Mouse (Mus musculus) embryo, embryonic 9.5 days (tissue): ENCODE measurements around the gene Ip6k1.

Experiments used
- DNase-seq: peaks from one replicate; pipeline ENCODE4 v3.0.0-alpha.2; 2017; ENCODE audit errors: extremely low spot score

The Ip6k1 gene

DNA sequence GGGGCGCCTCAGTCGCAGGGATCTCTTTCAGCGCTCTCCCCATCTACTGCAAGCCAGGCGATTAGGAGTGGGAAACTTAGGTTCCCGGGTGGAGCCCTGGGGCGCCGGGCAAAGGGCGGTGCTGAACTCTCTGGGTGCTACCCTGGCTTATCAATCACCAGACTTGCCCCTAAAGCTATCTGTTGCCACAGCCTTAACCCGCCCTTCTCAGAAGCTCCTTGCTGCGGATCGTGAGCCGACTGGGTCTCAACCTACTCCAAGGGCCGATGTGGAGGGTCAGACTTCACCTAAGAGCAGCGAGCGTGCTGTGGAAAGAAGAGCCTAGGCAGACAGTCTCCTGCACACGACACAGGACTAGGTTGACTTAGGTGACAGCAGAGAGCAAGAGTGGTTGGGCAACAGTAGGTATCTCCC lies 92.7 kb downstream of the Ip6k1 start:
- peak; percentile 66 for DNase-seq

DNA sequence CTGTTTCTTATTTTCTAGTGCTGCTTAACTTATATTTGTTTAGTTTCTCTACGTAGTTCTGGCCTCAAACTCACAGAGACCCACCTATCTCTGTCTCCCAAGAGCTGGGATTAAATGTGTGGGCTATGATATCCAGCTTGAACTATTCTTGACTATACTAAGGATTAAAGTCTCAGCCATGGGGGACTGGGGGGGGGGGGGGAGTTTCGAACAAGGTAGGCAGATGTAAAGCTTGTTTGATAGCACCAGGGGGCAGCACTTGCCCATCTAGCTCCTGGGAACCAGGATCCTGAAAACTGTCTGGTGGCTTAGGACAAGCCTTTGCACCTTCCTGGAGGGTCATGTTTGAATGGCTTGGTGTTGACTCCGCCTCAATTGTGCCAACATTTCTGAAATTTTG lies 93.2 kb downstream of the Ip6k1 start:
- DNase-seq: peak; percentile 72

DNA sequence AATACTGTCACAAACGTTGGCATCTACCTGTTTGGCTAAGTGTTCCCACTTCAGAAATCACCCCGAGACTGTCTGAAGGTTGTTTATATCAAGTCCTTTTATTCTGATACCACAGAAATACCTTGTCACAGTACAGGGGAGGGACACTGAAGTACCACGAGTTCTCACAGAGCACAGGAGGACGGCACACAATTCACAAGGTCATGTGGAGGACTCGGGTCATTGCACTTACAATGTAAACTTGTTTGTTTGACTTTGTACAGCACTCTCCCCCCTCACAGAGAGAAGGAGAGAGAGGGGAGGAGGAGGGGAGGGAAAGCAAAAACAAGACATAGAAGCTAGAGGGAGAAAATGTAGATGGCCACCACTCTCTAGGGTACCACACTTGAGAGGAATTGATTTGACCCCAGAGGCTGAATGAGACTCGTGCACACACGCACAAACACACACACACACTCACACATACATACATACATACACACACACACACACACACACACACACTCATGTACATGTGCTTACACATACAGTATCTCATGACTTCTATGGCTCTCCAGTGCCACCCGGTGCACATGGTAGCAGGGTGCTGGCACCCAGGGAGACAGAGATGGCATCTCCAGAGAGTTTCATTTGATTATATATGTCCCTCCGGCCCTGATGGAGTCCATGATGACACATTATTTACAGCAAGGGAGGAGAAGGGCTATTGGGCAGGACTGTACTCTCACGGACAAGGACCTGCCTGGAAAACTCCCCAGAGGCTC lies 93.8 kb downstream of the Ip6k1 start:
- DNase-seq: no peak
